Mouse (Mus musculus) embryonic facial prominence, embryonic 13.5 days (tissue): Measurements from ENCODE around the gene Ybx3. TPM values are rescaled to one million over a fixed set of nuclear protein-coding genes. Genes with fewer than 3 reads are reported as not detected.
A peak's percentile ranks its signal among the peaks of the same experiment; 100 is the strongest.

Source experiments
- ATAC-seq: fragments of 200-750 bp; cut with Nextera tagmentation; 2 replicates; pipeline ENCODE4 v1.8.0; 2017; ENCODE audit warnings: low read depth; ENCODE audit not compliant: insufficient number of reproducible peaks, insufficient read depth, low FRiP score, low TSS enrichment
- H3K27ac ChIP-seq: fragments of 300-500 bp; sonication (generic); 2 replicates; pipeline ENCODE4 v1.5.1; 2015; ENCODE audit warnings: moderate library complexity, mild to moderate bottlenecking, inconsistent platforms
- H3K27me3 ChIP-seq: fragments of 300-500 bp; sonication (generic); 2 replicates; pipeline ENCODE4 v1.6.1; 2015; ENCODE audit warnings: mild to moderate bottlenecking, inconsistent platforms
- H3K36me3 ChIP-seq: fragments of 300-500 bp; sonication (generic); 2 replicates; pipeline ENCODE4 v1.6.1; 2015; ENCODE audit warnings: mild to moderate bottlenecking, inconsistent platforms
- H3K4me1 ChIP-seq: fragments of 300-500 bp; sonication (generic); 2 replicates; pipeline ENCODE4 v1.6.1; 2015; ENCODE audit warnings: inconsistent platforms
- H3K4me2 ChIP-seq: fragments of 300-500 bp; sonication (generic); 2 replicates; pipeline ENCODE4 v1.6.1; 2015; ENCODE audit warnings: moderate library complexity, mild to moderate bottlenecking, inconsistent platforms
- H3K4me3 ChIP-seq: fragments of 300-500 bp; sonication (generic); 2 replicates; pipeline ENCODE4 v1.5.1; 2015; ENCODE audit warnings: mild to moderate bottlenecking, inconsistent platforms
- H3K9ac ChIP-seq: fragments of 300-500 bp; sonication (generic); 2 replicates; pipeline ENCODE4 v1.6.1; 2015; ENCODE audit warnings: mild to moderate bottlenecking, inconsistent platforms
- H3K9me3 ChIP-seq: fragments of 300-500 bp; sonication (generic); 2 replicates; pipeline ENCODE4 v1.6.1; 2016; ENCODE audit warnings: inconsistent platforms
- WGBS: fragments of 180-500 bp; shearing (Covaris S2); methylation state at CpG from one replicate; pipeline ENCODE4 v1.1.7; 2015; ENCODE audit warnings: mixed read lengths; 5-methylcytosine and 5-hydroxymethylcytosine counted together
- polyA plus RNA-seq: library from polyadenylated mRNA; unstranded; fragments of >200 nt; fragmentation: Nextera tagmentation; extraction: Ambion mirVana; gene quantifications from 2 replicates; pipeline ENCODE4 v1.2.1, GENCODE M21; 2015

Ybx3 gene
- polyA plus RNA-seq, result 48.3 and 49.3 TPM in 2 replicates

GRCm38 (mm10) chr6:131388040-131389021 lies at the start of gene Ybx3:
Ybx3 (minus strand) TSS chr6:131388476.
- WGBS, result under 1% methylated on average over 73 of the region's 107 CpGs
- ATAC-seq, result peak; percentile 74

GRCm38 (mm10) chr6:131436626-131437025 lies 48.4 kb upstream of the Ybx3 start:
- Histone ChIP-seq H3K4me2 (no peak overlapping the region), H3K27ac (no peak overlapping the region), H3K27me3 (peaks cover 27% of the 10 kb centered on the region), H3K4me1 (0 out of 2 replicates have a peak, but pooled peaks cover 8% of the 10 kb centered on the region), H3K4me3 (no peak overlapping the region), H3K36me3 (no peaks in the 10 kb centered on the region), H3K9ac (no peak overlapping the region), H3K9me3 (no peaks in the 10 kb centered on the region)
- ATAC-seq, result no peak

More at GRCm38 (mm10) chr6:131388040-131389021, at the start of gene Ybx3:
- Histone ChIP-seq H3K4me2 (peak within 1 kb of the TSS; percentile 83), H3K27me3 (no peaks in the 10 kb centered on the region), H3K36me3 (no peaks in the 10 kb centered on the region), H3K4me1 (peaks cover 28% of the 10 kb centered on the region), H3K9me3 (no peaks in the 10 kb centered on the region), H3K27ac (peak within 1 kb of the TSS; percentile 82), H3K4me3 (peak within 1 kb of the TSS; percentile 92), H3K9ac (peak within 1 kb of the TSS; percentile 90)

GRCm38 (mm10) chr6:131434088-131434487 lies 45.8 kb upstream of the Ybx3 start:
- H3K9ac ChIP-seq, result no peak overlapping the region

GRCm38 (mm10) chr6:131433153-131434048 lies 45.1 kb upstream of the Ybx3 start:
- Histone ChIP-seq H3K27ac (no peak overlapping the region), H3K4me2 (peak overlapping the region; percentile 84), H3K9ac (peak overlapping the region; percentile 78), H3K4me3 (peak overlapping the region; percentile 45), H3K27me3 (peaks cover 27% of the 10 kb centered on the region), H3K9me3 (no peaks in the 10 kb centered on the region), H3K4me1 (0 out of 2 replicates have a peak, but pooled peaks cover 8% of the 10 kb centered on the region), H3K36me3 (no peaks in the 10 kb centered on the region)
- ATAC-seq, result no peak
- 6% methylated on average over 39 of the region's 39 CpGs for WGBS

More at GRCm38 (mm10) chr6:131434088-131434487, 45.8 kb upstream of the Ybx3 start:
- ATAC-seq, result no peak
- peaks cover 27% of the 10 kb centered on the region for H3K27me3 ChIP-seq
- 59% methylated on average over 1 of the region's 1 CpGs for WGBS
- no peak overlapping the region for H3K27ac ChIP-seq
- H3K36me3 ChIP-seq, result no peaks in the 10 kb centered on the region
- peak overlapping the region; percentile 45; the same call in 1 of the 2 replicates for H3K4me3 ChIP-seq
- 0 out of 2 replicates have a peak, but pooled peaks cover 8% of the 10 kb centered on the region for H3K4me1 ChIP-seq
- peak overlapping the region; percentile 84 for H3K4me2 ChIP-seq
- H3K9me3 ChIP-seq, result no peaks in the 10 kb centered on the region

- H3K4me1 ChIP-seq, result no peaks in the 10 kb centered on the region
- no peak overlapping the region for H3K4me2 ChIP-seq
- H3K27me3 ChIP-seq, result no peaks in the 10 kb centered on the region
- no peak for ATAC-seq
- no peaks in the 10 kb centered on the region for H3K36me3 ChIP-seq
- no peak overlapping the region for H3K9ac ChIP-seq
- no peak overlapping the region for H3K4me3 ChIP-seq
- WGBS, result 66% methylated on average over 3 of the region's 3 CpGs
- no peak overlapping the region for H3K27ac ChIP-seq
- H3K9me3 ChIP-seq, result no peaks in the 10 kb centered on the region
These were observed 33.3 kb upstream of the Ybx3 start for GRCm38 (mm10) chr6:131421572-131421971.

- no peak overlapping the region for H3K4me3 ChIP-seq
- WGBS, result 80% methylated on average over 3 of the region's 3 CpGs
- no peak overlapping the region for H3K27ac ChIP-seq
- H3K36me3 ChIP-seq, result no peaks in the 10 kb centered on the region
- no peak for ATAC-seq
- no peak overlapping the region for H3K4me2 ChIP-seq
- H3K9me3 ChIP-seq, result no peaks in the 10 kb centered on the region
- H3K4me1 ChIP-seq, result no peaks in the 10 kb centered on the region
- H3K9ac ChIP-seq, result no peak overlapping the region
- no peaks in the 10 kb centered on the region for H3K27me3 ChIP-seq
These were observed 31.3 kb upstream of the Ybx3 start for GRCm38 (mm10) chr6:131419614-131420013.

- H3K36me3 ChIP-seq, result no peaks in the 10 kb centered on the region
- H3K4me2 ChIP-seq, result no peak overlapping the region
- no peaks in the 10 kb centered on the region for H3K27me3 ChIP-seq
- H3K4me3 ChIP-seq, result no peak overlapping the region
- no peak overlapping the region for H3K27ac ChIP-seq
- no peak overlapping the region for H3K9ac ChIP-seq
- no peak for ATAC-seq
- no peaks in the 10 kb centered on the region for H3K4me1 ChIP-seq
- H3K9me3 ChIP-seq, result no peaks in the 10 kb centered on the region
These were observed 30.5 kb upstream of the Ybx3 start for GRCm38 (mm10) chr6:131418770-131419169.

- Histone ChIP-seq H3K9me3 (no peaks in the 10 kb centered on the region), H3K4me2 (no peak overlapping the region), H3K27me3 (no peaks in the 10 kb centered on the region), H3K4me3 (no peak overlapping the region), H3K36me3 (no peaks in the 10 kb centered on the region), H3K27ac (no peak overlapping the region), H3K4me1 (no peaks in the 10 kb centered on the region), H3K9ac (no peak overlapping the region)
- ATAC-seq, result no peak
- WGBS, result 64% methylated on average over 6 of the region's 6 CpGs
These were observed 23.0 kb upstream of the Ybx3 start for GRCm38 (mm10) chr6:131411116-131411843.

- no peak for ATAC-seq
- no peaks in the 10 kb centered on the region for H3K36me3 ChIP-seq
- H3K4me1 ChIP-seq, result no peaks in the 10 kb centered on the region
- no peak overlapping the region for H3K4me2 ChIP-seq
- H3K27ac ChIP-seq, result no peak overlapping the region
- no peaks in the 10 kb centered on the region for H3K27me3 ChIP-seq
- H3K4me3 ChIP-seq, result no peak overlapping the region
- H3K9me3 ChIP-seq, result 0 out of 2 replicates have a peak, but pooled peaks cover 3% of the 10 kb centered on the region
- H3K9ac ChIP-seq, result no peak overlapping the region
These were observed 18.7 kb upstream of the Ybx3 start for GRCm38 (mm10) chr6:131406957-131407356.

- no peak overlapping the region for H3K4me2 ChIP-seq
- no peak overlapping the region for H3K27ac ChIP-seq
- H3K36me3 ChIP-seq, result no peaks in the 10 kb centered on the region
- no peaks in the 10 kb centered on the region for H3K4me1 ChIP-seq
- no peak overlapping the region for H3K9ac ChIP-seq
- H3K27me3 ChIP-seq, result no peaks in the 10 kb centered on the region
- H3K4me3 ChIP-seq, result no peak overlapping the region
- ATAC-seq, result no peak
- WGBS, result 2% methylated on average over 2 of the region's 2 CpGs
- 0 out of 2 replicates have a peak, but pooled peaks cover 3% of the 10 kb centered on the region for H3K9me3 ChIP-seq
These were observed 17.6 kb upstream of the Ybx3 start for GRCm38 (mm10) chr6:131405896-131406295.

GRCm38 (mm10) chr6:131405174-131405573 lies 16.9 kb upstream of the Ybx3 start:
- H3K27me3 ChIP-seq, result no peaks in the 10 kb centered on the region
- ATAC-seq, result no peak
- 81% methylated on average over 4 of the region's 4 CpGs for WGBS
- H3K9me3 ChIP-seq, result 0 out of 2 replicates have a peak, but pooled peaks cover 3% of the 10 kb centered on the region
- H3K4me3 ChIP-seq, result no peak overlapping the region
- H3K4me1 ChIP-seq, result no peaks in the 10 kb centered on the region
- H3K36me3 ChIP-seq, result no peaks in the 10 kb centered on the region
- no peak overlapping the region for H3K27ac ChIP-seq
- H3K4me2 ChIP-seq, result no peak overlapping the region
- no peak overlapping the region for H3K9ac ChIP-seq
